Mouse (Mus musculus) brain, embryonic 14.5 days (tissue): ENCODE measurements at regions not wholly inside any gene's neighbourhood (a gene's known extent, or its start where the extent isn't known, plus 50 kb on each side); places are given as distances from the start of the nearest gene placed in this dataset.

ENCODE experiments used
- CTCF ChIP-seq: fragments of 200-500 bp; IDR thresholded peaks from 2 replicates; pipeline ENCODE4 v1.5.1; 2012; ENCODE audit warnings: inconsistent platforms, mild to moderate bottlenecking, moderate library complexity, borderline replicate concordance; ENCODE audit not compliant: insufficient read depth, insufficient read length; ENCODE audit errors: extremely low read depth
- POLR2A ChIP-seq: fragments of 200-500 bp; IDR thresholded peaks from 2 replicates; pipeline ENCODE4 v1.6.1; 2012; ENCODE audit warnings: mild to moderate bottlenecking, inconsistent platforms, borderline replicate concordance; ENCODE audit not compliant: poor library complexity, insufficient read depth, insufficient read length, severe bottlenecking; ENCODE audit errors: extremely low read depth

DNA sequence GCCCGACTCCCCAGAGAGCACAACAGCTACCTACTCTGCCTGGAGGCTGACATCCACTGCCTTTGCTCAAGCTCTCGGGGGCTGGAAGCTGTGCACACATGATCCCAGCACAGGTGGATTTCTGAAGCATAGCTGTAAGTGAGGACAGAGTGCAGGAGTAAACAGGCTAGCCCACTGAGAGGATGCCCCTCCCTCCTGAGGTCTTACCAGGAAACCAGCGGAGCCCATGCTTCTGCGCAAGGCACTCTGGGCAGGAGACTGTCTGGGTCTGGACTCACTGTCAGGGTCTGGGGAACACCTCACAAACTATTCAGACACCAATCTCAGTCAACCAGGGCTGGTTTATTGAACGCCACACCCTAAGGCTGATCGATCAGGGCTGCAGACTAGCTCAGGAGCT lies 197.2 kb upstream of the Eef2kmt start:
- no peak for TF ChIP-seq CTCF
- TF ChIP-seq POLR2A = no peak
